Mouse (Mus musculus) heart, adult 2 months (tissue): ENCODE measurements at regions not wholly inside any gene's neighbourhood (a gene's known extent, or its start where the extent isn't known, plus 50 kb on each side); places are given as distances from the start of the nearest gene placed in this dataset.

Source experiments
- CTCF ChIP-seq: fragments of 200-600 bp; IDR thresholded peaks from 2 replicates; pipeline ENCODE4 v1.8.1; 2022; ENCODE audit warnings: antibody characterized with exemption, mild to moderate bottlenecking, moderate library complexity
- EP300 ChIP-seq: fragments of 200-500 bp; IDR thresholded peaks from 2 replicates; pipeline ENCODE4 v1.6.1; 2011; ENCODE audit warnings: low read depth, low read length, control low read depth; ENCODE audit not compliant: insufficient read depth
- POLR2A ChIP-seq: fragments of 200-500 bp; IDR thresholded peaks from 2 replicates; pipeline ENCODE4 v1.6.1; 2011; ENCODE audit warnings: mild to moderate bottlenecking, low read depth, low read length, control low read depth; ENCODE audit not compliant: insufficient read depth

DNA sequence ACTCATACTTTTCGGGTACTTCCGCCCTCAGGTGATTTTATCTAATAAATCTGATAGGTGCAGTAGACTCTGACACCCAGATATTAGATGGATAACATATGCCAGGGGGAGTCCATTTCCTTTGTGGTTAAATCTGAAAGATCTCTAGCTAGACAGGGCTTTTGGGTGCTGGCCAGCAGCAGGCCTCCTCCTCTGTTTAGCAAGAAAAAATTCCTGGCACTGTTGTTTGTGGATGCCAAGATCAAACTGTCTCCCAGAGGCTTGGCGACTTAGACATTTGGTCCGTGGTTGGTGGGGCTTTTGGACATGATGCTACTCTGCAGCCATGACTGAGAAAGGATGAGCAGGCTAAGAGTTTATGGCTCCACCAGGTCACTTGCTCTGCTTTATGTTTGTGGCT, 287.5 kb upstream of the Usp25 start:
- no peak for TF ChIP-seq EP300
- TF ChIP-seq CTCF = no peak
- no peak for TF ChIP-seq POLR2A
